Mouse (Mus musculus): ENCODE data around the gene Pafah1b1.

The Pafah1b1 gene

GRCm38 (mm10) chr11:74724235-74724791 lies at the start of gene Pafah1b1:
Pafah1b1 (minus strand) TSS chr11:74724670.
- peak; percentile 92 to 93 for DNase-seq (ENCODE audit: low read depth in 2 of 2, low spot score in 2 of 2)

DNA sequence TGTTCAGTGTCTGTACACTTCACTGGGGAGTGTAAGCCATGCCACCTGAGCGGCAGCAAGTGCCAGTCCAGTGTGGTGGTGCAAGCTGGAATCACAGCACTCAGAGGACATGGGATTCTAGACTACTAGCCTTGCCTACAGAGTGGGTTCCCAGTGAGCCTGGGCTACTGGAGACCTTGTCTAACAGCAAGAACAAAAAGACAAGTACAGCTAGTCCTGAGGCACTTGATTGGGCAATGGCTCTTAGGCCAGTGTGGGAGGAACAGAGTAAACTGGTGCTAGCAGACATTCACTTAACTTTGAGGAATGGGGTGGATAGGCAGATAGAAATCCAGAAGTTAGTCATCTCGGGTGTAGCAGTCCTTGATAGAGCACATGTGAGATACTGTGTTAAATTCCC lies 47.9 kb upstream of the Pafah1b1 start:
- no peak for DNase-seq (ENCODE audit: low read depth in 2 of 2, low spot score in 2 of 2)

- DNase-seq (ENCODE audit: low read depth in 2 of 2, low spot score in 2 of 2) = no peak
Measured at GRCm38 (mm10) chr11:74771650-74772049, 47.2 kb upstream of the Pafah1b1 start.

GRCm38 (mm10) chr11:74771234-74771633 lies 46.8 kb upstream of the Pafah1b1 start:
- DNase-seq (ENCODE audit: low read depth in 2 of 2, low spot score in 2 of 2) = no peak

GRCm38 (mm10) chr11:74770595-74771207 lies 46.2 kb upstream of the Pafah1b1 start, which contains the start of gene Mettl16:
Mettl16 (plus strand) TSS chr11:74770830.
- DNase-seq (ENCODE audit: low read depth in 2 of 2, low spot score in 2 of 2) = peak; percentile 95 to 97

- DNase-seq (ENCODE audit: low read depth in 2 of 2, low spot score in 2 of 2) = no peak
Measured at GRCm38 (mm10) chr11:74770037-74770436, 45.6 kb upstream of the Pafah1b1 start.

DNA sequence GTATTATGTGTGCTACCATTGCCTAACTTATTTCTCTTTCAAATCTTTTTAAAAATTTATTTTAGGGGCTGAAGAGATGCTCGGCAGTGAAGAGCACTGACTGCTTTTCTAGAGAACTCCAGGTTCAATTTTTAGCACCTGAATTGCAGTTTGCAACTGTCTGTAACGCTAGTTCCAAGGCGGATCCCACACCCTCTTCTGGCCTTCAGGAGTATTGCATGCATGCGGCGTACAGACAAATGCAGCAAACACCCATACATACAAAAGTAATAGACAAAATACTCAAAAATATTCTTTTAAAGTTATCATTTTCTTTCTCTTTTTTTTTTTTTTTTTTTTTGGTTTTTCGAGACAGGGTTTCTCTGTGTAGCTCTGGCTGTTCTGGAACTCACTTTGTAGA lies 43.6 kb upstream of the Pafah1b1 start:
- DNase-seq (ENCODE audit: low read depth in 2 of 2, low spot score in 2 of 2) = peak; percentile 43 to 67

DNA sequence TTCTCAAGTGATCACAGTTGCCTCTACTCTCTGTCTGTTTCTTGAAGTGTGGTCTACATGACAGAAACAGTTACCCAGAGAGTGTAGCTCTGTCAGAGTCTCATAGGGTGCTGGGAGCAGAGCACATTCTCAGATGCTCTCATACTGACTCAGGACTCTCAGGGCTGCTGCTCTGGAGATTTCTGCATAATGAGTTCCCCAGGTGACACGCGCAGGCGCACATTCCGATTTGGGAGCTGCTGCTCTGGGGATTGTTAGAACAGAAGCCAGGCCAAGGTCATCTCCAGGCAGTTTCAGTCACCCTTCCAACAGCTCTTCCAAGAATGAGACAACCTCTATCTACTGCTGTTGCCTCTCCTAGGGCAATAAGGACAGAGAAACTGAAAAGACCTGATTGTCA lies 43.0 kb upstream of the Pafah1b1 start:
- DNase-seq (ENCODE audit: low read depth in 2 of 2, low spot score in 2 of 2) = no peak

GRCm38 (mm10) chr11:74763960-74764625 lies 39.6 kb upstream of the Pafah1b1 start:
- DNase-seq (ENCODE audit: low read depth in 2 of 2, low spot score in 2 of 2) = no peak

GRCm38 (mm10) chr11:74761011-74761705 lies 36.7 kb upstream of the Pafah1b1 start:
- DNase-seq (ENCODE audit: low read depth in 2 of 2, low spot score in 2 of 2) = no peak

DNA sequence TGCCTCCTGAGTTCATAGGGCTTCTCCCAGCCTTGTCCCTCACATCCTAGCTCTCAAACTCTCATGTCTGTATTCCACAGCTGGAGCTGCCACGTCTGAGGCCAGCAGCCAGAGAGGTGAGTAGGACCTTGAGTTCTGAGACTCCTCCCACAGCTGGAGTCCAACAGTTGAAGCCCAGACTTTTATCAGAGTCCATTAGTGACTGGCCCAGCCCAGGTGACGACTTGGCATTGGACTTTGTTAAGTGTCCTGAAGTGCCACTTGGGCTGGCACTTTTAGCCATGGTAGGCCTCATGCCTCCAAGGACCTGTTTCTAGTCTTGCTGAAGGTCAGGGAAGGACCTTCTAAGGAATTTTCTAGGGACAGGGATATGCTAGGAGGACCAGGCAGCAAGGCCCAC lies 32.2 kb upstream of the Pafah1b1 start:
- DNase-seq (ENCODE audit: low read depth in 2 of 2, low spot score in 2 of 2) = no peak

DNA sequence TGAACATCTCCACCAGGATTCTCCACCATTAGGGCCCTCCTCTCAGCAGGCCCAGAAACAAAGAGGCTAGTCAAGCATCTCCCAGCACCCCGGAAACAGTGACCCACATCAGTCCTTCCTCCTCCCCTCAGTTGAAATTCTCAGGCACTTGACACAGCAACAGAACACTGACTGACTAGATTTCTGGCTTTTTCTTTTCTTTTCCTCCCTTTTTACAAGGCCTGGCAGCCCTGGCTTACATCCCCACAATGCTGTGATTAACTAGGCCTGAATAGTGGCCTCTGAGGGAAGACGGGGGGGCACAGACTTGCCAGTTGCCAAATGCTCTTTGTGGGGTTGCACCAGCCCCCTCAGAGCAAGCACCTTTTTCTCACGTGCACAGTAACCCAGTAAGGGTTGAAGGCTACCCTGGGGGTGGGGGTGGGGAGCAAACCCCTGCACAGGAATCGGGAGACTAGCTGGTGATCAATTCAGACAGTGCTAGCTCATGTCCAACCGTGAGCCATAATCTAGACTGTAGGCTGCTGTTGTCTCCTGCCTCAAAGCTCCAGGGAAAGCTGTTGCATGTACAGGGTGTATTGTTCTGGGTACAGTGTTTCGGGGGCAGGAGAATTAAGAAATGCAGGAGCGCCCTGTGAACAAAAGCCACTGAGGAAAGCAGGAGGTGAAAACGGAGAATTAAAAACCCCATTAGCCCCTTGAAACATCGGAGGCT lies 27.0 kb upstream of the Pafah1b1 start:
- no peak for DNase-seq (ENCODE audit: low read depth in 2 of 2, low spot score in 2 of 2)

DNA sequence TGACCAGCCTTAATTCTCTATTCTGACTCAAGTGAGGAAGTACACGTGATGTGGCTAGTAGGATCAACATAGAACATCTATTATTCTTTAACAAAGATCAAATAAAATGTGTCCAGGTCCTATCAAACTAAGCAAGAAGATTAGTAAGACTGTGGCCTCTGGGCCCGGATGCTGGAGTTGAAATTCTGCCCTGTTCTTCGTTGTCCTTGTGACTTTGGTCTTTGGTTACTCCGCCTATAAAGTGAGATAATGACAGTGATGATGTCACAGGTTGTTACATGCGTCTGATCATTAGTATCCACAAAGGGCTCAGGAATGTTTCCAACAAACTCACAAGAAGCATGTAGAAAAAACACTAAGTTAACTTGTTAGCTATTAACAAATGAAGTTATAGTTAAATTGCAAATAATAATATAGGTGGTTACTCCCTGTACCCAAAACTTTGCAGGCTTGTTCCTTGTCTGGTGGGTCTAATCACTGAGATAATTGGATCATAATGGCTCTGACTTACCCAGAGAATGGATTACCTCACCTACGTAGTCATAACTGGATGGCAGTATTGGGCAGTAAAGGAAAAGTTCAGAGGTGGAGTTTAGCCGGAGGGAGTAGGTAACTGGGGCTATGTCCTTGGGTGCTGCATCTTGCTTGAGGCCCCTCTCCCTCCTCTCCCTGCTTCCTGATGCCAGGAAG lies 26.3 kb upstream of the Pafah1b1 start:
- no peak for DNase-seq (ENCODE audit: low read depth in 2 of 2, low spot score in 2 of 2)

GRCm38 (mm10) chr11:74749241-74749640 lies 24.8 kb upstream of the Pafah1b1 start:
- DNase-seq (ENCODE audit: low read depth in 2 of 2, low spot score in 2 of 2) = no peak

- no peak for DNase-seq (ENCODE audit: low read depth in 2 of 2, low spot score in 2 of 2)
Measured at GRCm38 (mm10) chr11:74748022-74748421, 23.6 kb upstream of the Pafah1b1 start.

- no peak for DNase-seq (ENCODE audit: low read depth in 2 of 2, low spot score in 2 of 2)
Measured at GRCm38 (mm10) chr11:74737861-74738260, 13.4 kb upstream of the Pafah1b1 start.

DNA sequence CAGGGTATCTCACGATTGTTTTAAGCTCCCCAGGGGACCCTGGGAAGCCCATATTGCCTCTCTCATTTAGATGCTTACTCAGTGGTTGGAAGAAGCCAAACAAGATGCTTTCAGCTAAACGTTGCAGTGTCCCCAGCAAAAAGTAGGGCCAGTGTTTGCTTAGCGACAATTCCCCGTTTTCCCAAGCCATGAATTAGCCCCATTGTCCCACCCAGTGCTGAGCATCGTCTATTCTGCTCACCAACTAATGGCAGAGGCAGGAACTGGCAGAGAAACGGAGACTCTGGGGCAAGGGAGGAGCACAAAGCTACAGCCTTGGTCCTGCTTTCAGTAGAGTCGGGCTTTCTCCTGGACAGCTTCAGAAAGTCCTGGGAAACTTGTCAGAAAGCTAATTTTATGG lies 10.4 kb upstream of the Pafah1b1 start:
- DNase-seq (ENCODE audit: low read depth in 2 of 2, low spot score in 2 of 2) = no peak

DNA sequence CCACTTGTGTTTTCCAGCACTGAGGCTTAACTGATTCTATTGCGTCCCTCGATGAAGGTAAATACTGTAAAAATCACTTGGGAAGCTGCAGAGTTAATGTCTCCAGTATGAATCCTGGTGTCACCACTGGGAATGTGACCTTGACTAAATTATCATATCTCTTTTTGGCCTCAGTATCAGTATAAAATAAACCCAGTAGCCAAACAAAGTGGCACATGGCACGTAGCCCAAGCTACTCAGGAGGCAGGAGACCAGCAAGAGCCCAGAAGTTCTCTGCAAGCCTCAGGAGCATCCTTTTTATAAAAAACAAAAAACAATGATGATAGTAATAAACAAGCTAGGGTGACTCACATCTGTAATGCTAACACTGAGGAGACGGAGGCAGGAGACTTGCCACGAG lies 711 bp upstream of the Pafah1b1 start:
- no peak for DNase-seq (ENCODE audit: low read depth in 2 of 2, low spot score in 2 of 2)

DNA sequence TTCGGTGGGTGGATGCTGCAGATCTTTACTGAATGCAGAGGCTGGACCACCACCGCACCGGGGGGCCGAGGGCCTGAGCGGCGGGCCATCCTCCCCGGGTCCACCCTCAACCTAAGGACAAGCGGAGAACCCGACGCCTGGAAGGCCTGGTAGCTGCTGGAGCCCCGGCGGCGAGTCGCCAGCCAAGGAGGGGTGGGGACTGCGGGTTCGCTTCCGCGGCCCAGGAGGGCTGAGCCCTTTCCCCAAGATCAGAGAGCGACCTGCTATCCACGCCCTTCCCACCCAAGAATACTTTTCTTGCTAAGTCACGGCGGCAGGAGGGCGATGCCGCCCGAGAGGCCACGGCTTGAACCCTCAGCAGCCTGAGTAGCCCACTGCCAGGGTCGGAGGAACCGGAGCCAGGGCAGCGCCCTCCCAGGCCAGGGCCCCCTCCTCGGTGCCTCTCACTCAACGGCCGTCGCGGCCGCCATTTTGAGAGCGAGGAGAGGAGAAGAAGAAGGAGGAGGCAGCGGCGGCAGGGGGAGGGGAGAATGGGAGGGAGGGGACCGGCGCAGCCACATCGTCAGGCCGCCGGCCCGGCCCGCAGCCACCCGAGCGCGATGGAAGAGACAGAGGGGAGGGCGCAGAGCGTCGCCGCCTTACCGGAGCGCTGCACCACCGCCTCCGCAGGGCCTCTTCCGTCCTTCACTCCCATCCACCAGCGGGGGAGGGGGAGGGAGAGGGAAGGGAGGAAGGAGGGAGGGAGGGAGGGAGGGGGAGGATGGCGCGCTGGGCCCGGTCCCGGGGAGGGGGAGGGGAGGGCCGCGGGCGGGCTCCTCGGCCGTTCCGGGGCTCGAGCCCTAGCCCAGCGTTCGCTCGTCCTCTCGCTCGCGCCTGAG lies 874 bp downstream of the Pafah1b1 start:
- peak; percentile 76 to 82 for DNase-seq (ENCODE audit: low read depth in 2 of 2, low spot score in 2 of 2)

- DNase-seq (ENCODE audit: low read depth in 2 of 2, low spot score in 2 of 2) = no peak
Measured at GRCm38 (mm10) chr11:74721971-74722370, 2.5 kb downstream of the Pafah1b1 start.

All from CD8-positive naive resting alpha-beta T cell, adult 2 months (primary cell).